Mouse (Mus musculus) liver, adult 2 months (tissue): ENCODE results near the gene Klhl23.

ENCODE experiments used
- CTCF ChIP-seq: fragments of 200-500 bp; IDR thresholded peaks from 2 replicates; pipeline ENCODE4 v1.5.1; 2011; ENCODE audit warnings: low read depth, low read length, control low read depth
- POLR2A ChIP-seq: fragments of 200-500 bp; IDR thresholded peaks from 2 replicates; pipeline ENCODE4 v1.6.1; 2011; ENCODE audit warnings: low read length, control low read depth; ENCODE audit not compliant: insufficient read depth; ENCODE audit errors: extremely low read depth

GRCm38 (mm10) chr2:69822361-69823128, 801 bp downstream of the Klhl23 start:
- TF ChIP-seq CTCF (no peak), POLR2A (no peak)
